Mouse (Mus musculus): ENCODE results near the gene Kremen2.

GRCm38 (mm10) chr17:23719455-23719854 lies 26.2 kb downstream of the Kremen2 start:
- TF ChIP-seq POLR2AphosphoS2 (IDR thresholded peaks at IDR 0.05; ENCODE audit: insufficient read length, low read depth) (no peak), POLR2A (IDR thresholded peaks at IDR 0.05; ENCODE audit: insufficient read length, low read depth) (no peak), E2F4 (IDR thresholded peaks at IDR 0.05; ENCODE audit: insufficient read depth) (no peak), USF1 (IDR thresholded peaks at IDR 0.05; ENCODE audit: low read depth) (no peak), TCF12 (IDR thresholded peaks at IDR 0.05; ENCODE audit: insufficient read depth, poor library complexity, severe bottlenecking) (no peak), TCF3 (IDR thresholded peaks at IDR 0.05; ENCODE audit: insufficient read length, low read depth) (no peak)
